Comparison of ENCODE assay signal across 8 mouse cellular contexts in genomic region chr2:148535562-148536180, GRCm38 (mm10).
DNase-seq lines count a peak whose midpoint lies in the region; ATAC-seq and TF ChIP-seq lines count a peak whose summit lies in the region.

No protein-coding gene starts in this region.

- H3K4me2 ChIP-seq in liver, embryonic 11.5 days = no peak overlapping the region
- no peak overlapping the region for H3K4me2 ChIP-seq in embryonic facial prominence, embryonic 14.5 days (ENCODE audit: low read depth, low read length)
- H3K4me2 ChIP-seq in lung, embryonic 14.5 days = no peak overlapping the region
- H3K4me2 ChIP-seq in stomach, postnatal 0 days (replicated peaks; ENCODE audit: low read depth) = no peak overlapping the region

- DNase-seq in liver, adult 2 months (ENCODE audit: extremely low read depth, low read depth, low spot score) = peak; percentile 24
- no peak for DNase-seq in liver, embryonic 11.5 days (ENCODE audit: low spot score)
- DNase-seq in ZHBTc4 (ENCODE audit: low read depth, low spot score) = peak; percentile 70
- peak; percentile 45 for DNase-seq in embryonic facial prominence, embryonic 14.5 days (ENCODE audit: low spot score)
- peak; percentile 62 for DNase-seq in kidney, adult 11 months
- DNase-seq in lung, embryonic 14.5 days = peak; percentile 83
- peak; percentile 17 for DNase-seq in stomach, postnatal 0 days (ENCODE audit: low spot score)
- no peak for DNase-seq in cerebellum, adult 2 months

- H3K4me1 ChIP-seq in liver, adult 2 months (ENCODE audit: control insufficient read depth, insufficient read depth, low read length) = peaks cover 2% of the 10 kb centered on the region; the same call in 1 of the 2 replicates
- H3K4me1 ChIP-seq in liver, embryonic 11.5 days (replicated peaks; ENCODE audit: control insufficient read depth, insufficient read depth, low read length) = no peaks in the 10 kb centered on the region
- H3K4me1 ChIP-seq in embryonic facial prominence, embryonic 14.5 days (ENCODE audit: control insufficient read depth, insufficient read depth, low read length) = no peaks in the 10 kb centered on the region
- H3K4me1 ChIP-seq in lung, embryonic 14.5 days (ENCODE audit: insufficient read depth) = peaks cover 6% of the 10 kb centered on the region; the same call in 1 of the 2 replicates
- no peaks in the 10 kb centered on the region for H3K4me1 ChIP-seq in stomach, postnatal 0 days (replicated peaks; ENCODE audit: control insufficient read depth, insufficient read depth)
- H3K4me1 ChIP-seq in cerebellum, adult 2 months (ENCODE audit: control insufficient read depth, insufficient read depth, low read length) = no peaks in the 10 kb centered on the region

- H3K27me3 ChIP-seq in liver, adult 2 months (ENCODE audit: control insufficient read depth, insufficient read depth, low read length) = no peaks in the 10 kb centered on the region
- no peaks in the 10 kb centered on the region for H3K27me3 ChIP-seq in liver, embryonic 11.5 days (replicated peaks; ENCODE audit: control insufficient read depth, insufficient read depth, low read length)
- H3K27me3 ChIP-seq in embryonic facial prominence, embryonic 14.5 days (replicated peaks; ENCODE audit: control insufficient read depth, insufficient read depth, low read length) = no peaks in the 10 kb centered on the region
- H3K27me3 ChIP-seq in lung, embryonic 14.5 days (ENCODE audit: insufficient read depth, low read length) = no peaks in the 10 kb centered on the region
- H3K27me3 ChIP-seq in stomach, postnatal 0 days (ENCODE audit: control insufficient read depth, insufficient read depth, low read length) = no peaks in the 10 kb centered on the region
- H3K27me3 ChIP-seq in cerebellum, adult 2 months (ENCODE audit: control insufficient read depth, insufficient read depth, low read length) = no peaks in the 10 kb centered on the region

- no peaks in the 10 kb centered on the region for H3K9me3 ChIP-seq in liver, embryonic 11.5 days (ENCODE audit: control insufficient read depth, low read length)
- no peaks in the 10 kb centered on the region for H3K9me3 ChIP-seq in embryonic facial prominence, embryonic 14.5 days (ENCODE audit: control insufficient read depth, low read length)
- no peaks in the 10 kb centered on the region for H3K9me3 ChIP-seq in lung, embryonic 14.5 days (ENCODE audit: low read depth, low read length)
- no peaks in the 10 kb centered on the region for H3K9me3 ChIP-seq in stomach, postnatal 0 days (ENCODE audit: control insufficient read depth, low read length)

- no peak overlapping the region for H3K27ac ChIP-seq in liver, adult 2 months (replicated peaks; ENCODE audit: insufficient read depth, low read depth, low read length)
- no peak overlapping the region for H3K27ac ChIP-seq in liver, embryonic 11.5 days (ENCODE audit: low read depth, low read length)
- H3K27ac ChIP-seq in embryonic facial prominence, embryonic 14.5 days (replicated peaks; ENCODE audit: low read depth, low read length) = no peak overlapping the region
- no peak overlapping the region for H3K27ac ChIP-seq in lung, embryonic 14.5 days (ENCODE audit: low read depth)
- no peak overlapping the region for H3K27ac ChIP-seq in stomach, postnatal 0 days (replicated peaks)
- no peak overlapping the region for H3K27ac ChIP-seq in cerebellum, adult 2 months (ENCODE audit: insufficient read depth, low read length)

- H3K36me3 ChIP-seq in liver, adult 2 months (ENCODE audit: control insufficient read depth, insufficient read depth, low read length) = no peaks in the 10 kb centered on the region
- H3K36me3 ChIP-seq in liver, embryonic 11.5 days (ENCODE audit: control insufficient read depth, insufficient read depth, low read length) = no peaks in the 10 kb centered on the region
- no peaks in the 10 kb centered on the region for H3K36me3 ChIP-seq in embryonic facial prominence, embryonic 14.5 days (ENCODE audit: control insufficient read depth, insufficient read depth, low read length)
- no peaks in the 10 kb centered on the region for H3K36me3 ChIP-seq in lung, embryonic 14.5 days (ENCODE audit: insufficient read depth)
- H3K36me3 ChIP-seq in stomach, postnatal 0 days (ENCODE audit: control insufficient read depth, insufficient read depth, low read length) = no peaks in the 10 kb centered on the region

- 52% methylated on average over 5 of the region's 5 CpGs for WGBS in liver, adult 2 months
- WGBS in liver, embryonic 11.5 days = 70% methylated on average over 5 of the region's 5 CpGs
- 59% methylated on average over 5 of the region's 5 CpGs for WGBS in embryonic facial prominence, embryonic 14.5 days
- WGBS in lung, embryonic 14.5 days = 64% methylated on average over 5 of the region's 5 CpGs
- WGBS in stomach, postnatal 0 days = 63% methylated on average over 5 of the region's 5 CpGs
- 48% methylated on average over 5 of the region's 5 CpGs for WGBS in cerebellum, adult 2 months

- peak; percentile 47; the same call in 1 of the 2 replicates for TF ChIP-seq CTCF in liver, adult 2 months (IDR thresholded peaks at IDR 0.05; ENCODE audit: low read depth, low read length)
- peak; percentile 76 for TF ChIP-seq CTCF in lung, embryonic 14.5 days (IDR thresholded peaks at IDR 0.05; ENCODE audit: low read depth)
- peak; percentile 77 for TF ChIP-seq CTCF in stomach, postnatal 0 days (IDR thresholded peaks at IDR 0.05; ENCODE audit: low read depth)
- no peak for TF ChIP-seq CTCF in cerebellum, adult 2 months (IDR thresholded peaks at IDR 0.05; ENCODE audit: borderline replicate concordance, insufficient read depth, low read depth, low read length)

- no peak overlapping the region for H3K4me3 ChIP-seq in liver, adult 2 months (ENCODE audit: insufficient read depth, low read depth, low read length)
- no peak overlapping the region for H3K4me3 ChIP-seq in liver, embryonic 11.5 days (ENCODE audit: low read depth, low read length)
- H3K4me3 ChIP-seq in embryonic facial prominence, embryonic 14.5 days (ENCODE audit: low read depth, low read length) = no peak overlapping the region
- H3K4me3 ChIP-seq in lung, embryonic 14.5 days (ENCODE audit: low read depth, low read length) = no peak overlapping the region
- no peak overlapping the region for H3K4me3 ChIP-seq in stomach, postnatal 0 days (ENCODE audit: low read depth, low read length)
- no peak overlapping the region for H3K4me3 ChIP-seq in cerebellum, adult 2 months (replicated peaks; ENCODE audit: insufficient read depth, low read depth, low read length)

- no peak overlapping the region for H3K9ac ChIP-seq in liver, adult 2 months (ENCODE audit: low read depth, low read length)
- H3K9ac ChIP-seq in liver, embryonic 11.5 days (ENCODE audit: low read depth, low read length) = no peak overlapping the region
- no peak overlapping the region for H3K9ac ChIP-seq in embryonic facial prominence, embryonic 14.5 days (ENCODE audit: low read depth, low read length)
- H3K9ac ChIP-seq in lung, embryonic 14.5 days = no peak overlapping the region
- H3K9ac ChIP-seq in stomach, postnatal 0 days (ENCODE audit: low read length) = no peak overlapping the region

- no peak for ATAC-seq in liver, embryonic 11.5 days (replicated peaks; ENCODE audit: low FRiP score)
- no peak for ATAC-seq in embryonic facial prominence, embryonic 14.5 days (ENCODE audit: low read depth)
- peak; percentile 64 for ATAC-seq in lung, embryonic 14.5 days (ENCODE audit: insufficient read depth)
- ATAC-seq in stomach, postnatal 0 days (ENCODE audit: low FRiP score, low TSS enrichment) = no peak

- TF ChIP-seq EP300 in stomach, postnatal 0 days (optimal IDR thresholded peaks at IDR 0.05) = no peak

- no peaks in the 10 kb centered on the region for H3K79me2 ChIP-seq in liver, adult 2 months (ENCODE audit: control insufficient read depth, insufficient read depth, low read length)

- TF ChIP-seq POLR2A in liver, adult 2 months (IDR thresholded peaks at IDR 0.05; ENCODE audit: extremely low read depth, insufficient read depth, low read length) = no peak
- TF ChIP-seq POLR2A in cerebellum, adult 2 months (IDR thresholded peaks at IDR 0.05; ENCODE audit: borderline replicate concordance, insufficient read depth, low read length) = no peak

Comparison
In these comparisons a context has a peak if more than half of its experiments do, and no peak if none do; other contexts are left out.
1. DNase-seq: peak in liver, adult 2 months (single experiment), ZHBTc4 (single experiment), embryonic facial prominence, embryonic 14.5 days (single experiment), kidney, adult 11 months (single experiment), lung, embryonic 14.5 days (single experiment) and stomach, postnatal 0 days (single experiment); none in liver, embryonic 11.5 days (single experiment) and cerebellum, adult 2 months (0 of 2).